Mouse (Mus musculus): ENCODE data around the gene Zdhhc22.
A peak's percentile ranks its signal among the peaks of the same experiment; 100 is the strongest.

Gene Zdhhc22

DNA sequence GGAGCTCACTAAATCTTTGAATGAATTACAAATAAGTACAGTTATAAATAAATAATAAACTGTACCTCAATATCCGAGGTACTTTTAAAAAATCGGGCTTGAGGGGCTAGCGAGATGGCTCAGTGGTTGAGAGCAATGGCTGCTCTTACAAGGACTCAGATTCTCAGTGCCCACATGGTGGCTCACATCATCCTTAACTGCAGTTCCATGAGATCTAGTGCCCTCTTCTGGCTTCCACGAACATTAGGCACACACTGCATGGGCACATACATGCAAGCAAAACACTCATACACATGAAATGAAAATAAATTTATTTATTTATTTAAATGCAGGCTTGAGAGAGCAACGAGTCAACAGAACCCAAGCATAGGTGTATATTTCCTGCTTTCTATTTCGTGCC lies 5.7 kb upstream of the Zdhhc22 start:
- DNase-seq (ENCODE audit: low spot score): no peak

DNA sequence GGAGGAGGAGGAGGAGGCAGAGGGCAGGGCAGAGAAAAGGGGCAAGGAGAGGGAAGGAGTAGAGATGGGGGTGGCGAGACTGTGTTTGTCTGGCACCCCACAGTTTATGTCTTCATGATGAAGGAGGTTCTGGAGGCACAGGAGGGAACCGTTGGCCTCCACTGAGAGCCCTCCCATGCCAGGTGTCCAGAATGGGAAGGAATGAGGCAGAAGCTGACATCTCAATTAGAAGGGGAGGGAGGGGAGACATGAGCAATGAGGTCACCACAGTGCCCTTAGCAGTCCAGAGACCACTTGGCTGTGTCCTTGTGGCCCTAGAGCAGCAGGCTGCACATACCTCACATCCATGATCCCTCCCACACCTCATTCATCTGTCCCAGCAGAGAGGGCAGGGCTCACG lies 4.5 kb upstream of the Zdhhc22 start:
- DNase-seq (ENCODE audit: low spot score): no peak

DNA sequence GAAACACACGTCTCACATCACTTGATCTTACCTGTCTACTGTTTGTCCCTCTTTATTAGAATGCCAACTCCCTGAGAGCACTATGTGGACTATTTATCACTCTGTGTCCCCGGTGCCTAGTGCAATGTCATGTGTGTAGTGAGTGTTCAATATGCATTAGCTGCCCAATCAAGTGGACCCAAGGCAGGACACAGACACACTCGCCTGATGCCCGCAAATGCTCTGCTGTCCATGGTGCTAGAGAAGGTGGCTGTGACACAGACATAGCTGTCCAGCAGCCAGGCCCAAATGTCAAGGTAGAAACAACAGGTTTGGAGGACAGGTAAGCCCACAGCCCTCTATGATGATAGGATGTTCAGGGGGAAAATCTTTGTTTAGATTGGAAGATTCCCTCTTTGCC lies 3.9 kb upstream of the Zdhhc22 start:
- no peak for DNase-seq (ENCODE audit: low spot score)

DNA sequence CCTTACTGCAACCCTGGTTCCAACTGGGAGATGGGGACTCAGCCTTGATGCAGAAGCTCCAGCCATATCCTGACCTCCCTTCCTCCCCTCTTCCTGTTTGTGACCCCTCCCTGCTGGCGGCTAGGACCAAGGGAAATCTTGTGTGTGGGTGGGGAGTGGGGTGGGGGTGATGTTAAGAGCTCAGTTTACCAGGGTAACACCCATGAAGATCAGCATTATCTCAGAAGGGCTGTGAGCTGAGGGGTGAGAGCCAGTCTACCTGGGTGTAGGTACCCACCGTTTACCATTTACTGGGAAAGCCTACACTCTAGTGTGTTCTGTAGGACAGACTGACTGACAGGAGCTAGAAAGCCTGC lies 503 bp upstream of the Zdhhc22 start:
- DNase-seq (ENCODE audit: low spot score): no peak

DNA sequence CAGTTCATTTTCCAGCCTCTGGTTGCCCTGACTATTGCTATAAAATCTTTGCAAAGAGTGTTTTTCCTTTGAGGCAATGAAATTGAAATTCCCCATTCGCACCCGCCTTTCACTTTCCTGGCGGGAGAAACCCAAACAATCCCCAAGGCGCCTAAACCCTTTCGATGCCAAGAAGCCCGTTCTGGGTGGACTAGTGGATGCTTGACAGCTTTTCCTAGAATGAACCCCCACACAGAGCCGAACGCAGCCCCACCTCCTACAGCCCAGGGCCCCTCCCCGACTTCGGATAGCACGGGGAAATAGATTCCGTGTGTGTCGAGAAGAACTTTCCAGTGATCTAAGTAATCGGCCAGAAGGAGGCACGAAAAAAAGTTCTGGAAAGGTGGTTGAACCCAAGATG lies 852 bp downstream of the Zdhhc22 start:
- no peak for DNase-seq (ENCODE audit: low spot score)

DNA sequence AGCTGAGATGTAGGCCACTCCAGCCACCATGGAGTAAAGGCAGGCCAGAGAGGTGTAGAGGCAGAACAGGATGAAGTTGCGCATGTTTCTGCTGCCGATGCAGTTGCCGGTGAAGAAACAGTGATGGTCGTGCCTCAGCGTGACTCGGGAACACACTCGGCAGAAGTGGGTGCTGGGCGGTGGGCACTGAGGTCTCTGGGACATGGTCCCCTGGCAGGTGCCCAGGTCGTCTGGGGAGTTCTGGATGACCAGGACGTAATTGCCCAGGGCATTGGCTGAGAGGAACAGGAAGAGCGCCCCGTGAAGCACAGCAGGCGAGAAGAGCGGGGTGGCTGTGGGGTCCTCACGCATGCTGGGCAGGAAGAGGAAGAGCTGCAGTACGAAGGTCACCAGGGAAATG lies 2.0 kb downstream of the Zdhhc22 start:
- no peak for DNase-seq (ENCODE audit: low spot score)

DNA sequence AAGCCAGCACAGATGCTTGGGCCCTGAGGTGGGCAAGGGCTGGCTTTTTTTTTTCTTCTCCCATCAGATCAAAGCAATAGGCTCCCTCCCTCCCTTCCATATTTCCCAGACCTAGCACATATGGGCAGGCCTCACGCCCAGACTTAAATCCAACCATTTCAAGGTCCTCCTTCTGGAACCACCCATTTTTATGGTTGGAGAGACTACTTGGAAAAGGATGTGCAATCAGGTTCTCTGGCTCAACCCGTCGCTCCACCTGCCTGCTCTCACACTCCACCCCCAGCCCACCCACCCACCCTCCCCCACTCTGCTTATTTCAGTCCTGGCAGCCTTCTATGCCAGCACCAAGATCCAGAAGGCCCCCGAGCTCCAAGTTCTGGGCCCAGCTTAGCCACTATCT lies 3.7 kb downstream of the Zdhhc22 start:
- DNase-seq (ENCODE audit: low spot score): no peak

DNA sequence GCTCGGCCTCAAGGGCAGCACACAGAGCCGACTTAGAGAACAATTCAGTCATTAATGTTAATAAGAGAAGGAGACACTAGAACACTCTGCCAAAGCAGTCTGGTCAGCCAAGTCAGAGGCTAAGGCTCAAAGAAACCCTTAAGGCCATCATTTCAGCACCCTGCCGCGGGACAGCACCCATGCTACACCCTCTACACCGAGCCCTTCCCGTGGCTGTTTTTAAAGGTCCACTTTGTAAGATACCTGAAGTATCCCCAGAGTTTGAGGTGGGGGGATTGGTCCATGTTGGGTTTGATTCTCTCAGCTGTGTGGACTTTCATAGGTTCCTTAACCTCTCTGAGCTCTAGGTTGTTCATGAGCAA lies 6.1 kb downstream of the Zdhhc22 start:
- no peak for DNase-seq (ENCODE audit: low spot score)

DNA sequence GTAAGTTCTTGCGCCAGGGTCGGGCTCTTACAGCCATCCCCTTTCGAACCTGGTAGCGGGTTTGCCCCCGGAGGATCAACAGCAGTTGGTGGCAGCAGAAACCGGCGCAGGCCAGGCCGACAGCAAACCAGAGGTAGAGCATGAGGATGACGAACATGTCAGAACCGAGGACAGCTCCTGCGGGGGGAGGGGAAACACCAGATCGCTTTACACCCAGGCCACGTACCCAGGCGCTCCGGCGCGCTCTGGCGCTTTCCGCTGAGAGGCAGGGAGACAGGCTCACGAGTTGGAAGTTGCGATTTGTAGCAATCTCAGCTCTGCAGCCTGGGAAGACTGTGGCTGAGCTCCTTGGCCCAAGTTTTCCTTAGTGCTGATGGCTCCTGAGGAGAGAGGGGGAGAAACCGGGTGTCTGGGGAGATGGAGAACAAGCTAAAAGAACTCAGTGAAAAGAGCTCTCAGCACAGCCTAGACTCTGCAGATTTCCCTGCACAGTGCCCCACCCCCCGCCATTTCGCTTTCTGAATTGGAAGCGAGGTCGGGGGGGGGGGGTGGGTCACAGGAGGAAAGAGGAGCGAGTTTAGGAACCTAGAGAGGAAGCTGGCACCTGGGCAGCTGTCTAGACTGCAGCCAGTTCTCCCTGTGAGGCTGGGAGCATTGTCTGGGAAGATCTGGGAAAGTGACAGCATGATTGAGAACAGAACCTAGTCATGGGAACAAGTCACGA lies 6.6 kb downstream of the Zdhhc22 start:
- no peak for DNase-seq (ENCODE audit: low spot score)

DNA sequence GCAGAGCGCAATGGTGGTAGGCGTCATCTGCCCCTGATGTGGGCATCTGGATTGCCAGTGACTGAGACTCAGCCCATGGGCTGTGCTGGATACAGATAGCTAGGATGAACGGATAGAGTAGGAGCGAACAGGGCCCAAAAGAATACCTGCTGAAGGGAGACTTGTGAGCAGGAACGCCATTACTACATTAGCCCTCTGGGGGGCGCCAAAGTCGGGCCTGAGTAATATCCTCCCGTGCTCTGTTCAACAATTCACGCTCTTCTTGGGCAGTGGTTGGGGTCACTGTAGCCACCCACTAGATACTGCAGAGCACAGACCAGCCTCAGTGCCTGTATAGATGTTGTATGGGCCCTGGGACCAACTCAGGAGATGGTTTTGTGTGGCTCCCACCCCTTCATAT lies 9.1 kb downstream of the Zdhhc22 start:
- DNase-seq (ENCODE audit: low spot score): no peak

DNA sequence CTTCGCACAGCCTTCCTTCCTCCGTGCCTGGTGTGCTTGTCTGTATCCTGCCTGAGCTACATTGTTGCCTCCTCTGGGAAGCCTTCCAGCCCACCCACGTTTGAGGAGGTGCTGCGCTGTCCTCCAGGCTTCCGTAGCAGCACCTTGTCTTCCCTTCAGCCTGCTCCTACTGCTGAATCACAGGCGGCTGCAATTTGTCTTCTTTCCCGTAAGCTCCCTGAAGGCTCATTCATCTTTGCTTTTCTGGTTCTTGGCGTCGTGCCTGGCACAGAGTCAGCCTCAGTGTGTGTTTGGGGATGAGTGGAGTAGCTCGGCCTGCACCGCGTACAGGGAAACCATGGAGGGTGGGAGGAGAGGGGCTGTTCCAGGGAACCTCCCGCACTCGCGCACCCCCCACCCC lies 12.4 kb downstream of the Zdhhc22 start:
- DNase-seq (ENCODE audit: low spot score): no peak

DNA sequence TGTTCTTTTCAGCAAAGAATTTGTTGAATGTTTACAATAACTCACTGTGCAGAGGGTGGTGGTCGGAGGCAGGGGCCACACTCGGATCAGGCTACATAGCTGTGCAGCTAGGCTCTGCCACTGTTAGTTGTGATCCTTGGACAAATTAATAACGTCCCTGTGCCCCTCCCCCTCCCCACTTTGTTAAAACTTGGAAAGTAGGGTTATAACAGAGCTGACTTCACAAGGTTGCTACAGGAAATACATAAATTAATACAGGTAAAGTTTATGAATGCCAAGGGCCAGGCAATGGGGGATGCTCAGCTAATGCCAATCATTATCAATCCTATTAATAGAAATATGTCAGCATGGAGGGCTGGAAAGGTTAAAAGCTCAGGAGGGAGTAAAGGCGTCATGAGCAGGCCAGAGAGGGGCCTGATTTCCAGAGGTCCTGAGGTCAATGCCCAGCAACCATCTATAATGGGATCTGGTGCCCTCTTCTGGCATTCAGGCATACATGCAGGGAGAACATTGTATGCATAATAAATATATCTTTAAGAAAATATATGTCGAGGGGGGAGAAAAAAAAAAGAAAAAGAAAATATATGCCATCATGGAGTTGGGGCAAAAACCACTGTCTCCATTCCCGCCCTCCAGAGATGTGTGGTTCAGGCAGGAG lies 13.6 kb downstream of the Zdhhc22 start:
- DNase-seq (ENCODE audit: low spot score): no peak

DNA sequence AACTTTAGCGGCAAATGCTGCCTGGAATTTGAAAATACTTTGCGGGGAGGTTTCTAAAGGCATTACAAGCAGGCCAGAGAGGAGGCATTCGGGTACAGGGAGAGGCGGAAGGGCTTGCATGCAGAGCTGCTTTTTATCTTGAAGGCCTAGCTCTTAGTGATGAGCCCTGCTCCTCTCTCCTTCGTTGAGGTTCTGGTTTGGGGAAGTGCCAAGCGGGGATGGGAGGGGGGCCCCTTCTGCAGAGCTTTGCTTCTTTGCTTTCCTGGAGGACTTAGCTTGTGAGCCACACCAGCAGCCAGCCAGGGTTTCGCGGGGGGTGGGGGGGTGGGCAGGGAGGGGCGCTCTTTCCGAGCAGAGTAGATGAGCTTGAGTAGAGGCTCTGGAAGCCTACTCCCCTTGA lies 14.5 kb downstream of the Zdhhc22 start:
- no peak for DNase-seq (ENCODE audit: low spot score)

DNA sequence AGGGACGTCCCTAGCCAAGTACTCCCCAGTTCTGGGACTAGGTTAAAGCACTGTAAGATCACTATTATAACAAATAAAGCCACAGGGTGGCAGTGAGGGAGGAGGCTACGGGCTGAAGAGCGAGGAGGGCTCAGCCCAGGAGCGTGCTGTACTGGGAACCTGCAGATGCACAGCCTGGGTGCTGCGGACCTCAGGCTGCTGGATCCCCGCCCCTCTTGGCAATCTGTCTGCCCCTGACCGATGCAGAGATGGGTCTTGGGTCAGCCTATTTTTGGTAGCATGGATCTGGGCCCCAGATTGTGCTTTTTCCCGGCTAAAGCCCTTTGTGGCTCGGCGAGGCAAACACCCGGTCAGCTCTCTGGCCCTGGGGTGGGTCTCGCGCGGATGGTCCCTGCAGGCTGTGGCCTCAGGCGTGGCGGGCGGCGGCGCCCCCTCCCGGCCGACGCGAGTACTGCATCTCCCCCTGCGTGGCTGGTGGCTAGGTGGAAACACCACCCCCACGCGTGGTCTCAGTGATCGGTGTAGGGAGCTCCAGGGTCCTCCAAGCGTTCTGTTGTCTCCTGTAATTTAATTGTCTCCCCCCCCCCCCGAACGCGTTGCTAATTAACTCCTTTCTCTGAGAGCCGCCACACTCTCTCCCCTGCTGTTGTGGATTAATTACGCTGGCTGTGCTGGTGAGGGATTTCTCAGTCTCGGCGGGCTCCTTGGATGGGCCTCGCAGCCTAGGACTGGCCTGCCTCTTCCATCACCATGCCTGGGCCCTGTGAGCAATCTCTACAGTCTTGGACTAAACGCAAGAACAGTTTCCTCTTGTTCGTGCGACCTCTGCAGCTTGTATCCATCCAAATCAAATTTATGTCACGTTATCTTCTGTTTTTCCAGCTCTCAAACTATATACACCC lies 15.6 kb downstream of the Zdhhc22 start:
- DNase-seq (ENCODE audit: low spot score): peak; percentile 46

DNA sequence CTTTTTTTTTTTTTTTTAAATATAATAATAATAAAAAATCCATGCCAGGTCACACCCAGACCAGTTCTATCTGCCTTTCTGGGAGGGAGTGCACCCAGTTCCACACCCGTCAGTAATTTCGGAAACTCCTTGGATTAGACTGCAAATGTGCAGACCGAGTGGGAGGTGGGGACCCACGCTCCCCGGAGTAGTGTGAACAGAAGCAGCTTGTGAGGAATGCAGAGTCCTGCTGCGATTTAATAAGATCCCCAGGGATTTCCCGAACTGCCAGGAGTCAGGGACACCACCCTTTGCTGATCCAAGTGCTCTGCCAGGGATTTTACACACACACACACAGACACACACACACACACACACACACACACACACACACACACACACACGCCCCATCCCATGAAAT lies 16.5 kb downstream of the Zdhhc22 start:
- DNase-seq (ENCODE audit: low spot score): no peak

DNA sequence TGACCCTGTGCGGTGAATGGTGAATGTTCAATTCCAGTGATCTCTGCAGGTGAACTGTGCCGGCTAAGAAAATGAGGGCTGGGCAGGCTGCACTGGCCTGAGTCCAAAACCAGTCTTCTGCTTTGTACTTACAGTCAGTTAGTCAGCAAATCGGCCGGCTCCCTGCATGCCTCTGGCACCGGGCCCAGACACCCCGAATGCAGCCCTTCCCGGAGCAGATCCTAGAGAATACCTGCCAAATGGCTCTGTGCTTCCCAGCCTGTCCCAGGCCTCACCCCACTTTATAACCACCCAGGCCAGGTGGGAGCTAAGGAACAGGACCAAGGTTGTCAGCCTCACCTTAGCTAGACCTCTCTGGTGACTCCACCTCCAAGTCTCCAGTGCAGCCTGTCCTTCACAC lies 17.0 kb downstream of the Zdhhc22 start:
- DNase-seq (ENCODE audit: low spot score): no peak

DNA sequence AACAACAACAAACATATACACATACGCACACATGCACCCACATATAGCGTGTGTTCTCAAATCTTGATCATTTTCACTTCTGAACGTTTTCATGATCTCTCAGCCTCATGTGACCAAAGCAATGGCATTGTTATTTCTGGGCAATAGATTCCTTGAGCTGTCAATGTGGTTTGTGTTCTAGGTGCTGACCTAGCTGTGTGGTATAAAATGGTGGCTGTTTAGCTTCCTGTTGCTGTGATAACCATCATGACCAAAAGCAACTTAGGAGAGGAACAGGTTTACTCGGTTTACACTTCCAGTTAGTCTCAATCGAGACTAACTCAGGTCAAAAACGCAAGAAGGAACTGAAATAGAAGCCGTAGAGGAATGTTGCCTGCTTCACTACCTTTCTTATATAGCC lies 19.1 kb downstream of the Zdhhc22 start:
- no peak for DNase-seq (ENCODE audit: low spot score)

DNA sequence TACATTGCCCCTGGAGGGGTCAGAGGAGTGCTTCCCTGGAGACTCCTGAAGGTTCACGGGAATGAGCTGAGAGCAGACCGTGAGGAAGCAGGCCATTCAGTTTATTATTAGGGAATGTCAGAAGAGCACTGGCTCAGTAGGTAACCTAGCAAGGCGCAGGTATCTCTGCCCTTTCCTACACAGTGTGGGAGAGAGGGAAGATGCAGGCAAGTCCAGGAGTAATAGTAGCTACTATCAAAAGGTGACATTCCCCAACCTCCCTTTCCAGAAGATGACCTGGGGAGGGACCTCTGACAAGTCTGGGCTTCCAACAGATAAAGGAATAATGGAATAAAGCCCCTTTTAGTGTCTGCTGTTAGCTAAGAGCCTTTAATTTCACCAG lies 21.0 kb downstream of the Zdhhc22 start:
- no peak for DNase-seq (ENCODE audit: low spot score)

DNA sequence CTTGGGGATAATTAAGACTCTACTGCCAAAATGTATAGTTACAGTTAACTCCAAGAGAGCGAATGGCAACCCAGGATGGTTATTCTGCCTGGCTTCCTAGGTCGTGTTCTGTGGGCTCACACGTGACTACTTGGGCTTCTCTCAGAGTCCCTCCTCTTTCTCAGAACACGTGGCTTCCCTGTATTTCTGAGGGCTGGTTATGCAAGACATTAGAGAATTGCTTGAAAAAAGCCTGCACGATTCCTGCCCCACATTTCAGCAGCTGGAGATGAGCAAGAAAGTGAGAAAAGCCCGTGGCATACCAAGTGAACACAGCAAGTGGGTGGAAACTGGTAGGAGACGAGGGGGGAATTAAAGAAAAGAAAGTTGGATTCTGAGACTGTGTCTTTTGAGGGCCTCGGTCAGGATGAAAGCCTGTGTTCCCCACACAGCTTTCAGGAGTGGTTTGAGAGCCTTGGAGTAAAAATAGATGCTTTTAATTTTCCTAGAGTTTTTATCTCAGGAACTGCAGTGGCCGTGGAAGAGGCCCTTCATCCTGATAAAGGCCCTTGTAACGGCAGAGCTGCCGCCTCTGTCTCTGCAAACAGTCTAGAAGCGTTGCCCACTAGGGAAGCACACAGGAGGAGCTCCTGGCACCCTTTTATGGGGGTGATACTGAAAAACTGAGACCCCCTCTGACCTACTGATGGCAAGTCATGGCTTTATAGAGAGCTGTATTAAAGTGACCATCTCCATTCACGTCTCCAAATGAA lies 21.6 kb downstream of the Zdhhc22 start:
- no peak for DNase-seq (ENCODE audit: low spot score)

DNA sequence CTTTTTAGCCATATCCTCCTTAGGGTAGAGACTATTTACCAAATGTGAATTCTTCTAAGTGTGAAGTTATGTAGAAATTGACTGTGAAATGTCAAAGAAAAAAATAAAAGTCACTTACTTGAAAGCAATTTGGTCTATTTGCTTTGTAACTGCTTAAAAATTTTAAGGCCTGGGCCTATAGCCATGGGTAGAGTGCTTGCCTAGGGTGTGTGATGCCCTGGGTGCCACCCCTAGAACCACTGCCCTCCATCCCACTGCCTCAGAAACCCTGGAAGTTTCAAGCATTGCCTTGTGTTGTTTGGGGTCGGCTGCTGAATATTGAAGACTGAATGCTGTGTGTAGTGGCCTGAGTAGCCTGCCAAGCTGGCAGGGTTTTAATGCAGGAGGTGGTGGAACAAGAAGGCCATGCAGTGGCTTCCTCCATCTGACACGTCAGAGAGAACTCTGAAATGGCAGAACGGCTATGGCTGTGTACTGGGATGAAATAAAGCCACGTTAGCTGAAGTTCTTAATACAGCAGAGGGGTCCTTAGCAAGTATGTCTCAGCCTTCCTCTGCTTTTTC lies 24.9 kb downstream of the Zdhhc22 start:
- DNase-seq (ENCODE audit: low spot score): no peak

DNA sequence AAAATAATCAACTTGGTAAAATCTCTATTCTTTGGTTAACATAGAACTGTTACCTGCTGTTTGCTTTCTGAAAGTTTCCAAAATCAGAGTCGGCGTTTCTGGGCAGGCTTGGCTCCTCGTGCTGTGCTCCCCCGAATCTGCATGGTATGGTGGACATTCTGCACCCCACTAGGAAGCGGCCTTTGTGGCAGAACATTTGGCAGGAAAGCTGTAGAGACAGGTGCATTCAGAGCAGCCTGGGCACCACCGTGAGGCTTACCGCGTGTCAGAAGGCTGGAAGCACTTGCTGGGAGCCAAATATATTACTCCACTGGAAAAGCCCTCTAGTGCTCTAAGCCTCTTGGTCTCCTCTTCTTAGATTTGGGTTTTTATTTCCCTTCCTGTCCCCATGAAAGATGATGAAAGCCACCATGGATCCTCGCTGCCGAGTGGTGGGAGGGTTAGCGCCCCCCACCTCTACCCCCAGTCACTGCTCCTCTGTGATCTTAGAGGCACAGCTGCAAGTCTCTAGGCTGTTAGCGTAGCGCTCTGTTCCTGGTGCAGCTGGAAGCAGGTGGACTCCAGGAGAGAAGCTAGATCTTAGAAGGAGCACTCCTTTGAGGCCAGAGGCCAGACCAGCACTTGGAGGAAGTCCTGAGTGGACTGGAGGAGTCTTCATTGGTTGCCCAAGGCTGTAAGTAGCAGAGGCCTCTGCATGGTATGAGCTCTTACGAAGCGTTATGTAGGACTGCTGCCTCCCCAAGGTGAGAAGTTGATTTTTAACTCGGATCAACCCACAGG lies 25.8 kb downstream of the Zdhhc22 start:
- DNase-seq (ENCODE audit: low spot score): no peak

All from spleen, adult 12 weeks (tissue).